Mouse (Mus musculus) spleen, adult 12 weeks (tissue): ENCODE measurements around the gene Ccl3.

ENCODE experiments used
- DNase-seq: peaks from one replicate; pipeline ENCODE4 v3.0.0; 2022; ENCODE audit warnings: low spot score

Ccl3 gene

DNA sequence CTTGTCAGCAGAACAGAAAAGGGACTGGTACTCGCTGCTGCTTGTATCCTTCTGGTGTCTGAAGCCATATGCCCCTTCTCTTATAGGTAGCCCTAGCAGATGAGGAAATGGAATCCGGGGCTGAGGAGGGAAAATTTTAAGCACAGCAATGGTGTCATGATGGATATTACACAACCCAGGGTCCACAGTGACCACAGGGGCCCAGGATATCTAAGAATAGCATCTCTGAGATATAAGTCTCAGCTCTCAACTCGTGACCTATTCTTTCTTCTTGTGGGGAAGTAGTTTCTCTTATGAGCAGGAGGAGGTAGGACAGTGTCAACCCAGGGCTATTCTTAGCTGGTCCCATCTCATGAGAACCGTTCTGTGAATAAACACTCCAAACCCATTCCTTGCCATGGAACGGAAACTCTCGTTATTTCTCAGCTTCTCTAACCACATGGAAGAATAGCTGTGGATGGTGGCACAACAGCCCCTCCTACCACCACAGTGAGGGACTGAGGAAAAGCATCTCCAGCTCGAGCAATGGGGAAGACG, at the start of gene Ccl3:
TSS of gene Ccl3 (minus strand) at position 51 of the 537 bp plus-strand sequence.
- no peak for DNase-seq

DNA sequence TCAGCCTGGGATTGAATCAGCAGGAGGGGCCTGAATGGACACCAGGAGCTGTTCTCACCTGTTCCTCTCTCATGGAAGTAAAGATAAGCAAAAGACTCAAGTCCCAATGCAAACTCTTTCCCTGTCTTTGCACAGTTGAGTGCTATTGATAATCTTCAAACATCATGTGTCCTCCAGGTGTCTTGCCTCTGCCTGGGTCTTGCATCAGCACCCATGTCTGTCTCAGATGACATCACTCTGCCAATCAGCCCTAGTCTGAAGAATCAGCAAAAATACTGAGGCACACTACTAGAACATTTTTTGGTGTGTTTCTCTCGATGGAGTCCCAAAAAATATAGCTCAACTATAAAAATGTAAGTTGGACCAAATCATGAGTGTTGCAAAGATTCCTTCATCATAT, 42.9 kb upstream of the Ccl3 start:
- DNase-seq = no peak

DNA sequence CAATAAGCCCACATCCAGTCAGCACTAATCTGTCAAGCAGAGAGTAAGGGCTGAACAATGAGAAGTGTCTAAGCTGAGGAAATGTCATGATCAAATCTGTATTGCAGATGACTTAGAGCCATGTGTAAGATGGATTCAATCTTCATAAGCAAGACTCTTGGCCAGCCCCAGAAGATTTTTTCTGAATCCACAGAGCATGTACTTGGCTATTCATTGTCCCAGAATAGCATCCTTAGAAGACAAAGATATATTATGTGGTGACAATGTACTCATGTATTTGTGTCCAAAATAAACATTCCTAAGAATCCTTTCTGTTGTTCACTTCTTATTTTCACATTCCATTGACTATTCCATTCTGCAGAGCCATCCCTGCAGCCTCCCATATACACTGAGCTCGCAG, 40.8 kb upstream of the Ccl3 start:
- DNase-seq = no peak

DNA sequence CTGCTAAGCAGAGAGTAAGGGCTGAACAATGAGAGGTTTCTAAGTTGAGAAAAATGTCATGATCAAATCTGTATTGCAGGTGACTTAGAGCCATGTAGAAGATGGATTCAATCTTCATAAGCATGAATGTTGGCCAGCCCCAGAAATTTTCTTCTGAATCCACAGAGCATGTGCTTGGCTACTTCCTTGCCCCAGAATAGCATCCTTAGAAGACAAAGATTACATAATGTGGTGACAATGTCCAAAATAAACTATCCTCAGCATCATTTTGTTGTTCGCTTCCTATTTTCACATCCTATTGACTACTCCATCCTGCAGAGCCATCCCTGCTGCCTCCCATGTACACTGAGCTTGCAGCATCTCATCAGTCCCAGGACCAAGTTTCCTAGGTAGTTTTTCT, 26.5 kb upstream of the Ccl3 start:
- DNase-seq = no peak

DNA sequence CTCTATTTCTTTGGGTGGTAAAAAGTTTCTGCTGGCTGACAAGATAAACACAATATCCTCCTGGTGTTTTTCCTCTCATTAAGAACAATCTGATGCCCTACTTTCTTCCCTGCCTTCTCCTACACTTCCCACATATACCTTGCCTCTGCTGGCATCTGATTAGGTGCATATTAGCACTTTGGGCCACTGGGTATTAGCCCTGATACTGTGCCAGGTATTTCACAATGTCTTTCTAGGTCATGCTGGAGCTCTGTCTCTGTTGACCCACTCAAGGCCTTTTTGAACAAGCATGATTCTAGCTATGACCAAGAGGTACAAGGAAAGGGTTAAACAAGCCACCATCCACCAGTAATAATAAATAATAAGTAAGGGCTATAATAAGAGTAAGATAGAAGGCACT, 22.6 kb upstream of the Ccl3 start:
- DNase-seq = no peak

DNA sequence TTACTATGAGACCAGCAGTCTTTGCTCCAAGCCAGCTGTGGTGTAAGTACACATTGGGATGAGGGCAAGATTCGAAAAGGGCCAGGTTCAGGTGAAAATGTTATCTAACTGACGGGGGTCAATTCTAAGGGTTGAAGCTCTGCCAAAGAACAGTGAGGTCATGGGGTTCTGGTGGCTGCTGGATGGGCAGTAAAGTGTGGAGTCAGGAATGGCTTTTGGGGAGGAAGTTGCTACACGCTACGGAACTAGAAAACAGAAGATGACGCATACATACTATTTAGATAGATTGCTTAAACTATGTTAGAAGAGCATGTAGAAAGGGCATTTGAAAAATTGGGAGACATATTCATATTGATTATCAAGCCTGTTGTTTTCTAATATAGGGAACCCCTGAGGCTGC, 14.4 kb upstream of the Ccl3 start:
- no peak for DNase-seq

DNA sequence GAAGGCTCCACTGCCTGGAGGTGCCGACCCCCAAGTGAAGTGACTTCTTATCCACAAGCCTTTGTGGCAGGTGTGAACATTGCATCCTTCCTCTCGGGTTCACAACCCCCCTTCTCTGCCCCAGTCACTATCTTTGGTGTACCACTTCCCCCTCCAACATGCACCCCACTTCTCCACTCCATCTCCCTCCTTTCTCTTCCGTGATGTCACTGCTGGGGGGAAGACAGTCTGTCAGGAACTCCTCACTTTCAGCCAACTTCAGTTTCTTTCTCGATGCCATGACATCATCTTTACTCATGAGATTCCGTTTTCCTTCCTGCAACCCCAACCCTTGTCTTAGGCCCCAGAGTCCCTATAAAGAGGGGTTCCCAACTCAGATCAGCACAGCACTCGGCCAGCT, 13.0 kb upstream of the Ccl3 start, which contains the start of gene Ccl4:
TSS of gene Ccl4 (plus strand) at position 381 of the 400 bp plus-strand sequence.
- no peak for DNase-seq

DNA sequence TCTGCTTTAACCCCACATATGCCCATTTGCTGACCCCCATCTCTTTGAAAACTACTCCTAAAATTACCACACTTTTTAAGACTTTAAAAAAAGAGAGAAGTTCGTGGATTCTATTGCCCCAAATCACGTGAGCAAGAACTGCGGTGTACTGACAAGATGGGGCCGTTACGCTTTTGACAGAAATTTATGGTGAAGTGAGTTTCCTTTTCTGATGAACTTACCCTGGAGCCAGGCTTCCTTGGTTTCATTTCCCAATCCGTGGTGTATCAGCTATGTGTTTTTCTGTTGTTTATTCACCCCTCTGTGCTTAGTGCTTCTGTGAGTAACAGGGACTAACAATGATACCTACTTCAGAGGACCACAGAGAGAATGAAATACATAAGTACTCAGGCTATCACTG, 9.6 kb upstream of the Ccl3 start:
- DNase-seq = no peak

DNA sequence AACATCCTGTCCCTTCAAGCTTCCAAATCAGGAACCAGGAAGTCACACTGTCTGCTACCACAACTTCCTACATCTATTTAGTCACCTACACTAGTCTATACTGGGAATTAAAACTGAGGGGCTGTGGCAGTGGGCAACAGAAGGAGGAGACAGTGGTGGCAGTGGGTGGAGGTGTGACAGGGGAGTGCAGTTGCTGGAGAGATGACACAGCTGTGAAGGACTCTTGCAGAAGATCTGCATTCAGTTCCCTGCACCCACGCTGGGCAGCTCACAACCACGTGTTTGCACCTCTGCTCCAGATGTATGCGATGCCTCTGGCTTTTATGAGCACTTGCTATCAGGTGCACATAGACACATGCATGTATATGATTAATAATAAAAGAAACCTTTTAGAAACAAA, 8.4 kb upstream of the Ccl3 start:
- DNase-seq = no peak

DNA sequence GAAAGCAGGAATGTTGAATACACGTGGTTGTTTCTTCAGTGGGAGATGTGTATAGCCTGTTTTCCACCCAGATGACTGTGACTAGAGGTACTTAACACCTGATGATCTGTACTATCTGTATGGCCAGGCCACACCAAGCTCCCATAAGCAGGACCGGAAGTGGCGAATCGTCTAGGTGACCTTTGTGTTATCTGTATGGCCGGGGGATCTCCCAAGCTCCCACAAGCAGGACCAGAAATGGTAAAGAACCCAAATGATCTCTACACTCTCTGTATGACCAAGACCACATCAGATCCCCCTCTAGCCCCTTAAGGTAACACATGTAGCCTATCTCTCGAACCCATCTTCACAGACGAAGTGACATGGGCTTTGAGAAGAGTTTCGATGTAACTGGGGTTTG, 5.5 kb upstream of the Ccl3 start:
- DNase-seq = no peak

DNA sequence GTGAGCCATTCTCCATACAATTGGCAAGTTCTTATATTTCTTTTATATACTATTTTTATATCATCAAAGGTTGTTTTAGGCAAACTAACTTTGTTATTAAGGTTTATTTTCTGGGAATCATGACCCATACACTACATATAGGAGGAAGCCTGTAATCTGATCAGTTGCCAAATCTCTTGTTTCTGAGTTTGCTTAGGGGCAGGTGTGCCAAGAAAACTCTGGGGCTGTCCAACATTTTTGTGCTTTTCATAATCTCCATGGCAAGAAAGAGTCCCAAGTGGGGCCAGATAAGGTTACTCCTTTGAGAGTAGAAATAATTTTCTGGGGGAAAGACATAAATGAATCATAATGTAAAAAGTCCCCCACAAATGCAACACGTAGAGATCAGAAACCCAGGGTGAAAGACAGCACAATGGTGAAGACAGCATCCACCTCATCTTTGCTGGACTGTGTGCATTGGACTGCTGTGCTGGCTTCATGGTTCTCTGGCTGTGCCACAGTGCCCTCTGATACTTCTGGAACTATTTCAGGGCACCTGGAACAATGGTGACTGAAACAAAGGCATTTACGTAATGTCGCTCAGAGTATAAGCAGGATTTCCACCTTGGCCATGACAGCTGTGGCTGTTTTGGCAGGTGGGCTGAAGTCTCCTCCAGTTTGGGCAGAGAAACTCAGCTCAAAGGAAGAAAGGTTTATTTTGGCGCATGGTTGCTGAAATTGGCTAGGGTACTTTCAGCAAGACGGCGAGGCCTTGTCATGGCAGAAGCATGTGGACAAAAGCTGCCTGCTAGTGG, 2.6 kb downstream of the Ccl3 start:
- DNase-seq = no peak

DNA sequence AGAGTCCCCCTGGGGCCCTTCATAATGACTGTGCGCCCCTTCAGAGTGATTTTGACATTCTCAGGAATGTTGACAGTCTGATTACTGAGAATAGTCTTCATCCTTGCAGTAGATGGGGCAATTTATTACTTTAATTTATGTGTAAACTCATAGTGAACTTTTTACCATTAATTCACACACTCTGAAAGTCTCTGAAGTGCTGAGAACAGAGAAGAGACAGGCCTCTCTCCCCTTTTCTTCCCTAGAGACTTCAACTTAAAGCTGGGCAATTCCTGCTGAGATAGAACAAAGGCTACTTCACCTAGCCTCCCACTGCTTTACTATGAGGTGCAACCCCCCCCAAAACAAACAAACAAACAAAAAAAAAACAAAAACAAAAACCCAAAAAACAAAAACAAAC, 3.6 kb downstream of the Ccl3 start, which contains the start of gene Rpl9-ps1:
TSS of gene Rpl9-ps1 (minus strand) at position 101 of the 400 bp plus-strand sequence.
- DNase-seq = no peak

DNA sequence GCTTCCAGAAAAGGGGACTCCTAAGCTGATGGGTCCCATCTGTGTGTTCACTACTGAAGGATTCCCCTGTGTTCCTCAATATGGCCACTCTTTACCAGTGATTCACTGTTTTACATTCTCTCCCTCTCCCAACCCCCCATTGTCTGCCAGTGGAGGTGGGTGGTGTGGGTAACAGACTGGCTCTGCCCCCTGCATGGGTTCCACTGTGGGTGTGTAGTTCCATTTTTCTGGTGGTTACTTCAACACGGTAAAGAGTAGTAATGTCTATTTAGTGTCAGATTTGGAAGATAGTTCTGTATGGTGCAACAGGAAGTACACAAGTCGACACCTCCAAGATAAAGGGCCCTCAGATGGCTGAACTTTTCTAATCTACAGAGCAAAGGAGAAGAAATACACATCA, 7.9 kb downstream of the Ccl3 start:
- DNase-seq = no peak

DNA sequence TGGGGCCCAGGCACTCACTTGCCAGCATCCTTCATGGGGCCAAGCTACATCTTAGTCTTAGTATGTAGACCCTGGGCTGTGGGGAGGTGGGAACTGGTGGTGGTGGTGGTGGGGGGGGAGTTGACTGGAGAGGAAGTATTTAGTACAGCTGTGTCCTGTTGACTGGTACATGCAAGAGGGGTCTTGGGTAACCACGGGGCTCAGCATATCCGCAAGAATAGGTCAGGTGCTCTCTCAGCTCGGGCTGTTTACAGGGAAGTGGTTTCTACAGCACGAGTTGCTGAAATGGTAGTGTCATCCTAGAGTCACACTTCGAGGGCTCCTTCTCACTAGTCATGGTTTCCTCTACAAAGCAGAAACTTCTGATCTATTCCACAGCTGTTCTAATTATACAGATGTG, 9.0 kb downstream of the Ccl3 start:
- DNase-seq = peak; percentile 14

DNA sequence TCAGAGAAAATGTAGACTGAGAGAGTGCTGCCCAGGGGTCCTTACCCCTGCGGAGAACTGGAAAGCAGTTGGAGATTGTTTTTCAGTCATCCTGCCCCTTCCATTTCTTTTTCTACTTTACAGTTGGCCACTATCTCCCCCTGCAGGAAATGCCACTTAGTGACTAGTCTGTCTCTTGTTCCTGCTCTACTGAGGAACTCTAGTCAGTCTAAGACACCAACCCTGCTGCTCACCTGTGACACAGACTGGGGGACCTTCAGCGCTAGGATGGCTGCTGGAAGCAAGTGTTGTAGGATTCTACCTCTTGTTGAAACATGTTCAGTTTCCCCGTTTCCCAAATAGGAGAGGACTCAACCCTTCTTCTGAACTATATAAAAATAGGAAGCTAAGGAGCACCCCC, 9.6 kb downstream of the Ccl3 start:
- no peak for DNase-seq

DNA sequence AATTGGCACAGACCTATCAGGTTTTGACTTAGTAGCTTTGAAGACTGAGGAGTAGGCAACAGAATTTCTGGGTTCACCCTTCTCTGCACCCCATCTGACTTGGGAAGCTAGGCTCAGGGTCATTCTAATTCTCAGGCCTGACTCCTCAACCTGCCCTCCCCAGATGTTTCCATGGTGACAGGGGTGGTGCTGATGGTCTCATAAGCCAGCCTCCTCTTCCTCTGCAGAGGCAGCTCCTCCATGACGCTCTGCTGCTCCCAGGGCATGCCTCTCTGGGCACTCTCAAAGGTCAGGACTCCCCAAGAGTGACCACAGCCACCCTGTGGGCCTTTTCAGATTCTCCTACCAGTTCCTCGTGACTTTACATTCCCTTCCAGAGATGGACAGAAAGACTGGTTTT, 10.2 kb downstream of the Ccl3 start:
- DNase-seq = no peak

DNA sequence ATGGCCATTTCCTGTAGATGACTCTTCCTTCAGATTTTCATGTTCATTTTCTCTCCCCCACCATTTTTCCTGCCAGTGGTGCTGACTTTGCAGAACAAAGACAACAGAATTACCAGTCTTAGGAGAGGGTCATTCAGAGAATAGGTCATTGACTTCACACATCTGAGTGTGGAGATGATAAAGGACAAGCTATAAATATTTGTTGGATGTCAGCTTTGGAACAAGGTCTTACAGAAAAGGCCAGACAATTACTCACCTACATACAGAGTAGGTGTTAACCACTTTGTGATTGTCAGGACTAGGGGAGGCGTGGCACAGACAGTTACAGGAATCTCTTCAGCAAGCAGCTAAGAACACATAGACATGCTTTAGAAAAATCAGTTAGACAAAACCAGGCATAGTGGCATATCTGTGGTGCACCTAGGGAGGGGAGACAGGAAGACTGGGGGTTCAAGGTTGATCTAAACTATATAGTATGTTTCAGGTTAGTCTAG, 12.4 kb downstream of the Ccl3 start:
- no peak for DNase-seq

DNA sequence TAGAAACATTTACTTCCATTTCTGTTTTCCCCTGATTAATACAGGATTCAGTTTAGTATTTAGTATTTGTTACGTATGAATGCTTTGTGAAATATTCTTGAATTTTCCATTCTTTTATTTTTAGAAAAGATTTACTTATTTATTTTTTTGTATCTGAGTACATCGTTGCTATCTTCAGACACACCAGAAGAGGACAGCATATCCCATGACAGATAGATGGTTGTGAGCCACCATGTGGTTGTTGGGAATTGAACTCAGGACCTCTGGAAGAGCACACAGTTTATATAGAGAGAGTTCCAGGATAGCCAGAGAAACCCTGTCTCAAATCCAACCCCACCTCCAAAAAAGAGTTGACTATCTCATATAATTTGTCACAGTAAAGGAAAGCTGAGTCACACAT, 14.3 kb downstream of the Ccl3 start:
- no peak for DNase-seq

DNA sequence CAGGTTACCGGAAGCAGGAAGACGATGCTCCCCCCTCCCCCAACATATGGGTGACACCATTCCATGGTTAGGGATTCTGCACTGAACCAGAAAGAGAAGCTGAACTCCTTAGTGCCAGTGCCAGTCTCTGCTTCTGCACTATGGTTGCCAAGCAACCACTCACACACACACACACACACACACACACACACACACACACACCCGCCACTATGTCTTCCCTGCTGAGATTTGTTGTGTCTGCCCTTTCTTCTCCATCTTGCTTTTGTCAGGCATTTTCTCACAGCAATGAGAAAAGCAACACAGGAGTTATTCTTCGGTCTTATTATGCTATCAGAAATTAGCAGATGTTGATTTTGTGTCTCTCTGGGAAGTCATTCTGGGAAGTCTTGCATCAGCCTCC, 14.7 kb downstream of the Ccl3 start:
- DNase-seq = no peak

DNA sequence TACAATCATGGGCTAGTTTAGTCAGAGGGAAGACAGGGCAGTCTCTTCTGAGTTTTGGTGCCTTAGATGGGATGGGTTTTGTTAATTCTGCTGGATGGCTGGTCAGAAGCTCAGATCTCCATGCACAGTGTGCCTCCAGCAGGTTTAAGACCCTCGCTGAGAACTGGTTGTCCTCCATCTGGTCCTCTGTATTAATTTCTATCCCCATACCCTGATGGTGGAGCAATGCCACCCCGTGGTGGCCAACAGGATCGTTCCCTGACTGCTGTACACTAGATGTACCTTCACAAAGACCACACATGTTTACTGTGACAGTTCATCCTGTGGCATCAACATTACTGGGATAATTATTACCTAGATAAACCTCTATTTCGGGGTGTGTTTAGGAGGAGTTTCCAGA, 16.4 kb downstream of the Ccl3 start:
- no peak for DNase-seq

DNA sequence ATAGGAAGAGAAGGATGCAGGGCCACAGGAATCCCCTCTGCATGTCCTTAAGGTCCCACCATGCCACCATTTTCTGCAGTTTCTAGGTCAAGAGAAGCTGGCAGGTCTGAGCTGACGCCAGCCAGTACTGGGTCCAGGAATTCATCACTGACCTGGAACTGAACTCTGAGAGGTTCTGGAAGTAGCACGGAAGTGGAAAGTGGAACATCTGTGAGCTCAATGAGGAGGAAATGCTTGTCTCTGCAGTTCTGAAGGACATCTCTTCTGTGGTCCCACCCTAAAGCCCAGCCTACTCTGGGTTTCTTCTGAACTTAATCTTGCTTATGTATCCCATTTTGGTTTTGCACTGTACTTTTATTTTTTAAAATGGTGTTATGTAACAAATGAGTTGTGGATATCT, 18.1 kb downstream of the Ccl3 start:
- DNase-seq = no peak

DNA sequence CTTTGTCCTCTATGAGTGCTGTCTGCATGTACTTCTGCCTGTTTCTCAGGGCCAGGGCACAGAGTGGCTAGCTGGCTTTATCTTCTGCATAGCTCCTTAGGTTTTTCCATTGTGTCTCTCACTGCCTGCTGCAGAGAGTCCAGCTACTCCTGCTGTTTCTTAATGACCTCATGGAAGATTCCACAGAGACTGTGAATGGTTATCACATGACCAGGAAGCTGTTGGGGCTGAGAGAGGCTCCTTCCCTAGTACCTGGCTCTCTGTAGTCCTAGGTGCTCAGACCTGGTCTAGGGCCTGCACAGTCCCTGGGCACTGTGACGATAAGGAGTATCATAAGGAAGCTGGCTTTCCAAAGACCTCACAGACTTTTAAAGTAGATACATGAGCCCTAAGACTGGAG, 18.5 kb downstream of the Ccl3 start:
- no peak for DNase-seq

DNA sequence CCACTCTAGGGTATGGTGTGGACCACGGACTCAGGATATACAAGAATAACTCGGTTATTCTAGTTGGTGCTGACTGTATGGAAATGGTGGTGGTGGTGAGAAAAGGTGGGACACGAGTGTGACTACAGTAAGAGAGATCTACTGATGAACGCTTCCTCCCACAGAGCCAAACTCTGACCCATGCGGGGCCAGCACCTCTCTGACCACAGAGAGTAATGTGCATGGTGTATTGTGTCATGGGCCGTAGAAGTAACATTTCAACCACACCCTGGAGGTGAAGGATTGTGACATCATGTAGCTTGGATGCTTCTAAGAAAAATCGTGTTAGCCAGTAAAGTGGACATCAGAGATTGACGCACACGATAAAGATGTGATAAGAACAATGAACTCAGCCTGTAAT, 20.3 kb downstream of the Ccl3 start:
- no peak for DNase-seq

DNA sequence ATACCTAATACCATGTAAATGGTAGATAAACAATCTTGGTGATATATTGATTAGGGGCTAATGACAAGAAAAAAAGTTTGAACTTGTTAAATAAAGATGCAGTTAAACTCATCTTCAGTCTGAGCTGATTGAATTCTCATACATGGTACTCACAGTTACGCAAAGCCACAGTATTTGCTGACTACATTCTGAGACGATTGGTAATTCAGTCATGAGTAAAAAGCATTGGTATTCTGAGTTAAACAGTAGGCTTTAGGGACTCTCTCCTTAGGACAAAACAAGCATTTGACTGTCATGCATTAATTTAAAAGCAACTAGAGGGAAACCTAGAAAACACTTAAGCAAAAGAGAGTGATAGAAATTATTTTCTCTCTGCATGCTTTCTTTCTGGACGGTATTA, 25.6 kb downstream of the Ccl3 start:
- DNase-seq = no peak
